Mouse (Mus musculus) heart, embryonic 11.5 days (tissue): Measurements from ENCODE around the gene Gnaz. TPM values are rescaled to one million over a fixed set of nuclear protein-coding genes. Genes with fewer than 3 reads are reported as not detected.
"Not testable (repeated sequence)": the region's sequence is repeated elsewhere in the genome, so short reads cannot be mapped to it uniquely, and the experiment has no call there.

ENCODE experiments used
- ATAC-seq: fragments of 200-750 bp; cut with Nextera tagmentation; replicated peaks from 2 replicates; pipeline ENCODE4 v1.8.0; 2017; ENCODE audit warnings: moderate library complexity; ENCODE audit not compliant: insufficient number of reproducible peaks, low FRiP score, low TSS enrichment
- H3K27ac ChIP-seq: fragments of 300-500 bp; sonication (generic); 2 replicates; pipeline ENCODE4 v1.5.1; 2014; ENCODE audit warnings: mild to moderate bottlenecking, low read depth, low read length
- H3K27me3 ChIP-seq: fragments of 300-500 bp; sonication (generic); 2 replicates; pipeline ENCODE4 v1.6.1; 2014; ENCODE audit warnings: mild to moderate bottlenecking, low read length, mixed read lengths; ENCODE audit not compliant: control insufficient read depth, insufficient read depth
- H3K36me3 ChIP-seq: fragments of 300-500 bp; sonication (generic); 2 replicates; pipeline ENCODE4 v1.6.1; 2014; ENCODE audit warnings: mild to moderate bottlenecking, low read length, moderate library complexity, mixed read lengths; ENCODE audit not compliant: control insufficient read depth, insufficient read depth
- H3K4me1 ChIP-seq: fragments of 300-500 bp; sonication (generic); 2 replicates; pipeline ENCODE4 v1.6.1; 2014; ENCODE audit warnings: low read length; ENCODE audit not compliant: control insufficient read depth, insufficient read depth
- H3K4me2 ChIP-seq: fragments of 300-500 bp; sonication (generic); 2 replicates; pipeline ENCODE4 v1.6.1; 2014; ENCODE audit warnings: mild to moderate bottlenecking, moderate library complexity
- H3K4me3 ChIP-seq: fragments of 300-500 bp; sonication (generic); 2 replicates; pipeline ENCODE4 v1.5.1; 2014; ENCODE audit warnings: low read depth, low read length
- H3K9ac ChIP-seq: fragments of 300-500 bp; sonication (generic); 2 replicates; pipeline ENCODE4 v1.6.1; 2014; ENCODE audit warnings: mild to moderate bottlenecking, low read depth, low read length, moderate library complexity
- H3K9me3 ChIP-seq: fragments of 300-500 bp; sonication (generic); replicated peaks from 2 replicates; pipeline ENCODE4 v1.6.1; 2016; ENCODE audit warnings: low read length; ENCODE audit not compliant: control insufficient read depth
- WGBS: fragments of 180-500 bp; shearing (Covaris S2); extraction: QIAGEN DNeasy Blood & Tissue Kit; methylation state at CpG from one replicate; pipeline ENCODE4 v1.1.7; 2014; ENCODE audit not compliant: insufficient replicate concordance; 5-methylcytosine and 5-hydroxymethylcytosine counted together
- polyA plus RNA-seq: library from polyadenylated mRNA; unstranded; fragments of >200 nt; fragmentation: Nextera tagmentation; extraction: Ambion mirVana; gene quantifications from 2 replicates; pipeline ENCODE4 v1.2.1, GENCODE M21; 2014

Gnaz gene
- polyA plus RNA-seq, 1 experiment from 2014 or later: 2.1 TPM

DNA sequence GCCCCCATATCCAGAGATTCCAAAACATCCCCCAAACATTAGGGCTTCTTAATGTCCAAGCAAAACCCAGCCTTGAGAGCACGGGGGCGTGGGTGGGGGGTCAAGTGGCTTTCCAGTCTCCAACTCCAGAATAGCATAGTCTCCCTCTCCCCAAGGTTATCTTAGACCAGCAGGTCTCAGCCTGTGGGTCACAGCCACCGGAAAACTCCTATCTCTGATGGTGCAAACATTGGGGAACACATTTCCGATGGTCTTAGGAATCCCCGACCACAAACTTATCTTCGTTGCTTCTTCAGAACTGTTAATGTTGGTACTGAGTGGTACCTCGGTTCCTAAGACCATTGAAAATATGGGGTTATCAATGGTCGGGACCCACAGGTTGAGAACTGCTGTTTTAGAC is 61.8 kb downstream of the Gnaz start:
- no peaks in the 10 kb centered on the region for H3K4me1 ChIP-seq
- H3K4me3 ChIP-seq: no peak overlapping the region
- H3K27me3 ChIP-seq: no peaks in the 10 kb centered on the region
- no peak overlapping the region for H3K9ac ChIP-seq
- H3K4me2 ChIP-seq: no peak overlapping the region
- 74% methylated on average over 8 of the region's 8 CpGs for WGBS
- no peaks in the 10 kb centered on the region for H3K9me3 ChIP-seq
- H3K27ac ChIP-seq: no peak overlapping the region
- no peak for ATAC-seq
- H3K36me3 ChIP-seq: no peaks in the 10 kb centered on the region

DNA sequence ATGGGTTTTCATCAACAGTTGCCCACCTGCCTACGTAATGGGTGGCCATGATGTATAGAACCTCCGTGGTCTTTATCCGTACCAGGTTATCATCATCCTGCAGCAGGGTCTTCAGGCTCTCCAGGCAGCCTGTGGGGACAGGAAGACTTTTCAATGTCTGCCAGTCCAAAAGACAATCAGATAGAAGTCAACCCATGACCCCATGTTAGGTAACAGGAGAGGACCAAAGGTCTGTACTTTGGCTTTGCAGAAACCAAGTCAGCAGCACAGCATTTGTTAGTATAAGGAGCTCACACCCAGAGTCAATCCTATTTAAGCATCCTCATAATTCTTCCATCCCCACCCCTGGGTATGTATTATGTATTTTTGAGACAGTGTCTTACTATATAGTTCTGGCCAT is 62.7 kb downstream of the Gnaz start:
- 69% methylated on average over 3 of the region's 3 CpGs for WGBS
- ATAC-seq: no peak

DNA sequence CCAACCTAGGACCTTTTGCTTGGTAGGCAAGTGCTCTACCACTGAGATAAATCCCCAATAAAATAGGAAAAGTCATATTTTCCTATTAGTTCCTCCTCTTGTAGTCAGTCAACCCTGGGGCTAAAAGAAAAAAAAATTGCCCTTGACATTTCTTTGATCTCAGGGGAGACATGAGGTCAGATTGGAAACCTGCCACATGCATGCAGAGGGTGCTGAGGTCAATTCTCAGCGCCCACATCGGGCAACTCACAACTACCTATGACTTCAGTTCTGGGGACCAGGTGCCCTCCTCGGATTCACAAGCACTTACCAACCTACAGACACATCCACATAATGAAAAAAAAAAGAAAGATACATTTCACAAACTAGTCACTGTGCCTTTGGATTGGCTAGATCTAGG is 63.3 kb downstream of the Gnaz start:
- Histone ChIP-seq H3K9ac (no peak overlapping the region), H3K27me3 (no peaks in the 10 kb centered on the region), H3K27ac (no peak overlapping the region), H3K4me3 (no peak overlapping the region), H3K36me3 (no peaks in the 10 kb centered on the region), H3K4me1 (no peaks in the 10 kb centered on the region), H3K9me3 (no peaks in the 10 kb centered on the region), H3K4me2 (no peak overlapping the region)
- ATAC-seq: no peak
- WGBS: 82% methylated on average over 3 of the region's 3 CpGs

More for the DNA sequence above, 62.7 kb downstream of the Gnaz start:
- Histone ChIP-seq H3K9ac (no peak overlapping the region), H3K4me2 (no peak overlapping the region), H3K4me1 (no peaks in the 10 kb centered on the region), H3K4me3 (no peak overlapping the region), H3K27me3 (no peaks in the 10 kb centered on the region), H3K36me3 (no peaks in the 10 kb centered on the region), H3K9me3 (no peaks in the 10 kb centered on the region), H3K27ac (no peak overlapping the region)

DNA sequence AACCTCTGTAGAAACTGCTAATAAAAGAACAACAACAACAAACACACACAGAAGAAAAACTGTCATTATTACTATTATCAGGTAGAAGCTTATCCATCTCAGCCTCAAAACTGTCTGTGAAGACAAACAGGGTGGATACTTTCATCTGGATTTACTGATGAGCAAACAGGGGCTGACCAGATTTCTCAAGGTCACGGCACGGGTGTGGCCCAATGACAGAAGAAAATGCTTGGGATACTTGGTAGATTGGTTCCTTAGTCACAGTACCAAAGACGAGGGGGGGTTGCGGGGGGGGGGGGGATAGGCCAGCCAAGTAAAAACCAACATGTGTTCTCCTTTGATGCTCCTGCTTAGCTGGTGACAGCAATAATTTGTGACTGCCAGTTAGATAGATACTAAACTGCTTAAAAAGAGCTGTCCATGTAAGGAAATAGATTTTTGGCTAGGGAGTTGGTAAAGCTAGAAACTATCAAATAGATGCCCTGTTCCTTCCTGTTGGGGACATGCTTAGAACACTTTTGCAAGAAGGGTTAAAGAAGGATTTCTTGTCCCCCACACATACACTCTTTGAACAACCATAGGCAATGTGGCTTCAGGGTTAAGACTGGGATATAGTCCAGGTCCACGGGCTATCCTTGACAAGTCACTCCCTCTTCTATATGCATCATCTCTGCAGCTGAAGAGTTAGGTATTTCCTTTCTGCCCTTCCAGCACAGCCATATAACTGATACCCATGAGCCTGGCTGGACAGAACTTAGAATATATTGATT is 64.6 kb downstream of the Gnaz start:
- no peak overlapping the region for H3K4me2 ChIP-seq
- WGBS: 56% methylated on average over 5 of the region's 5 CpGs

DNA sequence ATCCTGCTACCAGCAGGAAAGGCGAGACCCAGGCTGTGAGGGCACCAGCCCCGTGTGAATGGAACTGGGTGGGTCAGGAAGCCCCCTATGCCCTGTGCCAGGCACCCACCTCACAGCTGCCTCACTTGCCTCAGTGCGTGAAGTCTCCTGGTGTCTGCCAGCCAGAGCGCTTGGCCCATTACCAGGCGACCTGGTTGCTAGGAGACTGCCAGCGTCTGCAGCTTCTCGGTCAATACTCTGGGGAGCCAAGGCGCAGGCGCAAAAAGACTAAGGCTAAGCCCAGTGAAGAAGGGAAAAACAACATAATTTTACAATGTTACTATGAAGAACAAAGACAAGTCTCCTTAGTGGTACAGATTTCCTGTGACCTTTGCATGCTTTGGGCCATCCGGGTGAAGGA is 65.4 kb downstream of the Gnaz start, which contains the start of gene Rsph14:
Rsph14 (minus strand) TSS at position 192 of the 400 bp plus-strand sequence.
- ATAC-seq: no peak
- Histone ChIP-seq H3K4me2 (no peak within 1 kb of the TSS), H3K9ac (no peak within 1 kb of the TSS), H3K36me3 (no peaks in the 10 kb centered on the region), H3K27ac (no peak within 1 kb of the TSS), H3K27me3 (no peaks in the 10 kb centered on the region), H3K9me3 (no peaks in the 10 kb centered on the region), H3K4me3 (no peak within 1 kb of the TSS), H3K4me1 (peaks cover 2% of the 10 kb centered on the region; the same call in 1 of the 2 replicates)
- 35% methylated on average over 10 of the region's 10 CpGs for WGBS

More for the DNA sequence above, 64.6 kb downstream of the Gnaz start:
- H3K4me1 ChIP-seq: no peaks in the 10 kb centered on the region
- no peaks in the 10 kb centered on the region for H3K36me3 ChIP-seq
- no peak overlapping the region for H3K4me3 ChIP-seq
- H3K9me3 ChIP-seq: no peaks in the 10 kb centered on the region
- no peak overlapping the region for H3K27ac ChIP-seq
- no peak for ATAC-seq
- H3K9ac ChIP-seq: no peak overlapping the region
- H3K27me3 ChIP-seq: no peaks in the 10 kb centered on the region

DNA sequence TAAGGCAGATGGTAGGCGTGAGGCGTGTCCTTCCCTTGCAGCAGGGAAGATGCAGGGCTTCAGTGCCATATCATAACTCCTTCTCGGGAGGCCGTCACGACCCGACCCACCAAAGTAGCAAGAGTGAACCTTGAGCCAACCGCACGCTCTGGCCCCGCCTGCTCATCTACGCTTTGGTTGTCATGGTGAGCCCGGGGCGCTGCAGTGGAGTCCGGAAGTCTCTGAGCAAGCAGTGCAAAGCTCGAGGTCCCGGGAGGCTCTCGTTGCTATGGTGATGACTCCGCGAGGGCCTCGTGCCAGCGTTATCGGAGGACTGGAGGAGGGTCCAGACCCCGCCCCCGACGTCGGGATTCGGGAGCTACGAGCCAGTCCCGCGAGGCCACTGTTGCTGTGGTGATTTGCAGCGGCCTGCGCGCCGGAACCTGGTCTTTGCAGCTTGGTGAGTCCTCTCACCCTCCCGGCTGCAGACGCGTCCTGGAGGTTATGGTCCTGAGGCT is 70.0 kb downstream of the Gnaz start, which contains the start of gene Rab36:
Rab36 (plus strand) TSS at position 176 of the 497 bp plus-strand sequence.
- WGBS: under 1% methylated on average over 36 of the region's 36 CpGs
- peak within 1 kb of the TSS; percentile 70 for H3K4me2 ChIP-seq
- no peaks in the 10 kb centered on the region for H3K36me3 ChIP-seq
- H3K9me3 ChIP-seq: no peaks in the 10 kb centered on the region
- no peaks in the 10 kb centered on the region for H3K27me3 ChIP-seq
- H3K4me1 ChIP-seq: peaks cover 4% of the 10 kb centered on the region; the same call in 1 of the 2 replicates
- peak; percentile 95 for ATAC-seq
- H3K9ac ChIP-seq: peak within 1 kb of the TSS; percentile 61; the same call in 1 of the 2 replicates
- peak within 1 kb of the TSS; percentile 51 for H3K27ac ChIP-seq
- peak within 1 kb of the TSS; percentile 34 for H3K4me3 ChIP-seq

DNA sequence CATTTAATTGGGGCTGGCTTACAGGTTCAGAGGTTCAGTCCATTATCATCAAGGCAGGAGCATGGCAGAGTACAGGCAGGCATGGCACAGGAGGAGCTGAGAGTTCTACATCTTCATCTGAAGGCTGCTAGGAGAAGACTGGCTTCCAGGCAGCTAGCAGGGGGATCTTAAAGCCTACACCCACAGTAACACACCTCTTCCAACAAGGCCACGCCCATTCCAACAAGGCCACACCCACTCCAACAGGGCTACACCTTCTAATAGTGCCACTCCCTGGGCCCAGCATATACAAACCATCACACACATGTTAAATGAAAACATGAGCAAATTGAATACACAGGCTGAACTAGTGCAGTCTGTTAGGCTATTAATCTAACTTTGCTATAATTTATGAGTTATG is 75.1 kb downstream of the Gnaz start:
- WGBS: 4% methylated on average over 1 of the region's 1 CpGs
- ATAC-seq: not testable (repeated sequence)

DNA sequence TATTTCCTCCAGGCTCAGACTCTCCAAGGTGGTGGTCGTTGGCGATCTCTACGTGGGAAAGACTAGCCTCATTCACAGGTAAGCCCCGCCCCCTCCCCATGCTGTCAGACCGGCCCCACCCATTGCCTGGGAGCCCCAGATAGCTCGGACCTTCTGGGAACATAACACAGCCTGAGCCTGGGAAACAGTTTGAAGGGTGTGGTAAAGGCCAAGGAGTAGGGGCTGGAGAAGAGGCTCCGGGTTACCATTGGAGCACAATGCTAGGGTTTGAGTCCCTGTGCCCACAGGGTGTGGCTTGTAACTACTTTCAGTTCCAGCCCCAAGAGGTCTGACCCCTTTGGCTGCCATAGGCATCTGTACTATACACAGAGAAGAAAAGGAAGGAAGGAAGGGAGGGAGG is 77.5 kb downstream of the Gnaz start:
- WGBS: 26% methylated on average over 7 of the region's 7 CpGs
- Histone ChIP-seq H3K4me2 (no peak overlapping the region), H3K27ac (no peak overlapping the region), H3K36me3 (no peaks in the 10 kb centered on the region; the same call in 1 of the 2 replicates), H3K27me3 (no peaks in the 10 kb centered on the region), H3K9ac (no peak overlapping the region), H3K9me3 (no peaks in the 10 kb centered on the region), H3K4me3 (no peak overlapping the region), H3K4me1 (no peaks in the 10 kb centered on the region)
- 0 out of 2 replicates have a peak, but pooled peaks have one; percentile 54 for ATAC-seq

More for the DNA sequence above, 75.1 kb downstream of the Gnaz start:
- H3K4me1 ChIP-seq, H3K27me3 ChIP-seq, H3K9me3 ChIP-seq, H3K4me2 ChIP-seq, H3K36me3 ChIP-seq, H3K4me3 ChIP-seq, H3K9ac ChIP-seq, H3K27ac ChIP-seq: not testable (repeated sequence)
